Mouse (Mus musculus) adrenal gland, postnatal 25 days (tissue): ENCODE data around the gene Csad. TPM values are rescaled to one million over a fixed set of nuclear protein-coding genes. Genes with fewer than 3 reads are reported as not detected.

Experiments used
- total RNA-seq: library from RNA; stranded (reverse); gene quantifications from 2 replicates; pipeline ENCODE4 v1.2.3, GENCODE M21; 2021

Gene Csad
- total RNA-seq, 1 experiment from 2014 or later, result 76.1 TPM

Other genes with a start within 250 kb of the Csad start
- gene Krt8, start 200.2 kb downstream of the Csad start, total RNA-seq, result 0.36 and 1.00 TPM in 2 replicates
- 1.5 and 1.8 TPM in 2 replicates for gene Krt18, start 176.5 kb downstream of the Csad start, total RNA-seq
- 244 and 270 TPM in 2 replicates for gene Eif4b, start 131.0 kb downstream of the Csad start, total RNA-seq
- 75.2 and 78.7 TPM in 2 replicates for gene Tns2, start 104.3 kb downstream of the Csad start, total RNA-seq
- 29.4 and 40.3 TPM in 2 replicates for gene Spryd3, start 68.5 kb downstream of the Csad start, total RNA-seq
- gene Igfbp6, start 60.4 kb downstream of the Csad start, total RNA-seq, result 17.1 and 17.2 TPM in 2 replicates
- gene Soat2, start 54.2 kb downstream of the Csad start, total RNA-seq, result 0.55 and 1.2 TPM in 2 replicates
- gene Zfp740, start 1.5 kb downstream of the Csad start, total RNA-seq, result 61.4 and 80.4 TPM in 2 replicates
- gene Itgb7, start 27.2 kb upstream of the Csad start, total RNA-seq, result 1.5 and 2.0 TPM in 2 replicates
- 21.5 and 25.7 TPM in 2 replicates for gene Rarg, start 52.8 kb upstream of the Csad start, total RNA-seq
- gene Gm9918, start 65.8 kb upstream of the Csad start, total RNA-seq, result 0.15 TPM in 1 of 2 replicates, not detected in the other
- gene Mfsd5, start 74.7 kb upstream of the Csad start, total RNA-seq, result 36.3 and 36.7 TPM in 2 replicates
- gene Espl1, start 91.5 kb upstream of the Csad start, total RNA-seq, result 4.1 and 6.3 TPM in 2 replicates
- 379 TPM in 2 replicates for gene Pfdn5, start 121.4 kb upstream of the Csad start, total RNA-seq
- 72.4 and 77.8 TPM in 2 replicates for gene Myg1, start 127.0 kb upstream of the Csad start, total RNA-seq
- gene Aaas, start 146.0 kb upstream of the Csad start, total RNA-seq, result 14.4 and 24.0 TPM in 2 replicates
- 0.15 TPM in 1 of 2 replicates, not detected in the other for gene Sp7, start 162.5 kb upstream of the Csad start, total RNA-seq
- 49.9 and 82.8 TPM in 2 replicates for gene Sp1, start 201.4 kb upstream of the Csad start, total RNA-seq
- gene Amhr2, start 240.6 kb upstream of the Csad start, total RNA-seq, result 1.4 and 1.9 TPM in 2 replicates